Mouse (Mus musculus) midbrain, embryonic 10.5 days (tissue): ENCODE measurements around the gene Olig2. TPM values are rescaled to one million over a fixed set of nuclear protein-coding genes. Genes with fewer than 3 reads are reported as not detected.

Experiments used
- DNase-seq: peaks from one replicate; pipeline ENCODE4 v3.0.0-alpha.2; 2017; ENCODE audit warnings: low spot score
- H3K27ac ChIP-seq: fragments of 300-500 bp; sonication (generic); replicated peaks from 2 replicates; pipeline ENCODE4 v1.5.1; 2016; ENCODE audit warnings: mild to moderate bottlenecking
- H3K27me3 ChIP-seq: fragments of 300-500 bp; sonication (generic); 2 replicates; pipeline ENCODE4 v1.6.1; 2016; ENCODE audit warnings: low read depth, mild to moderate bottlenecking; ENCODE audit not compliant: poor library complexity, severe bottlenecking
- H3K36me3 ChIP-seq: fragments of 300-500 bp; sonication (generic); 2 replicates; pipeline ENCODE4 v1.6.1; 2016; ENCODE audit warnings: mild to moderate bottlenecking, moderate library complexity
- H3K4me1 ChIP-seq: fragments of 300-500 bp; sonication (generic); 2 replicates; pipeline ENCODE4 v1.6.1; 2016
- H3K4me3 ChIP-seq: fragments of 300-500 bp; sonication (generic); 2 replicates; pipeline ENCODE4 v1.5.1; 2016; ENCODE audit warnings: mild to moderate bottlenecking, moderate library complexity
- H3K9me3 ChIP-seq: fragments of 300-500 bp; sonication (generic); replicated peaks from 2 replicates; pipeline ENCODE4 v1.6.1; 2016; ENCODE audit warnings: mild to moderate bottlenecking
- WGBS: fragments of 180-500 bp; shearing (Covaris S2); methylation state at CpG from one replicate; pipeline ENCODE4 v1.1.7; 2016; 5-methylcytosine and 5-hydroxymethylcytosine counted together
- polyA plus RNA-seq: library from polyadenylated mRNA; unstranded; fragments of >200 nt; fragmentation: Nextera tagmentation; extraction: Ambion mirVana; gene quantifications from 2 replicates; pipeline ENCODE4 v1.2.1, GENCODE M21; 2016

The Olig2 gene
- polyA plus RNA-seq, 1 experiment from 2014 or later = 7.6 TPM

GRCm38 (mm10) chr16:91217948-91218347 lies 7.3 kb upstream of the Olig2 start:
- peaks cover 29% of the 10 kb centered on the region for H3K4me1 ChIP-seq
- no peak for DNase-seq
- peaks cover 100% of the 10 kb centered on the region for H3K27me3 ChIP-seq
- H3K36me3 ChIP-seq = no peaks in the 10 kb centered on the region
- no peak overlapping the region for H3K27ac ChIP-seq
- peaks cover 8% of the 10 kb centered on the region for H3K9me3 ChIP-seq
- no peak overlapping the region for H3K4me3 ChIP-seq
- 75% methylated on average over 6 of the region's 6 CpGs for WGBS

DNA sequence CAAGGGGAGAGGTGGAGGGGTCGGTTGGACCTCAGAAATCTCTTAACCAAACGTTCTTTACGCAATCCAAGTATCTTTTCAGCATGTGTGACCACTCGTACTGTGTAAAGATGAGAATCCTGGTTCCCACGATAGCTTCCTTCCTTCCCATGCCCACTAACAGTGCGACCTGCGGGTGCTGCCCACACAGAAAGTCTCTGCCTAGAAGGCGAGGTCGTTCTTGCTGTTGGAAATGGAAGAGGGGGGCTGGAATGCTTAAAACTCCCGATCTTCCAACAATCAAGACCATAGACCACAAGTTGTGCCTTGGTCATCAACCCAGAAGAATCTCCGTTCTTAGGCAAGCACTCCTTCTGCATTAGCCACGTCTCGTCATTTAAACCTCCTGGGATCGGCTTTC lies 6.0 kb upstream of the Olig2 start:
- Histone ChIP-seq H3K9me3 (peaks cover 8% of the 10 kb centered on the region), H3K27me3 (peaks cover 100% of the 10 kb centered on the region), H3K4me3 (no peak overlapping the region), H3K36me3 (no peaks in the 10 kb centered on the region), H3K27ac (no peak overlapping the region), H3K4me1 (peaks cover 42% of the 10 kb centered on the region)
- DNase-seq = no peak
- 14% methylated on average over 14 of the region's 14 CpGs for WGBS

GRCm38 (mm10) chr16:91222171-91222642 lies 3.0 kb upstream of the Olig2 start:
- no peak for DNase-seq
- H3K4me3 ChIP-seq = peak overlapping the region; percentile 48
- no peaks in the 10 kb centered on the region for H3K36me3 ChIP-seq
- H3K4me1 ChIP-seq = peaks cover 68% of the 10 kb centered on the region
- H3K27ac ChIP-seq = peak overlapping the region; percentile 70
- under 1% methylated on average over 25 of the region's 25 CpGs for WGBS
- peaks cover 8% of the 10 kb centered on the region for H3K9me3 ChIP-seq
- H3K27me3 ChIP-seq = peaks cover 100% of the 10 kb centered on the region

GRCm38 (mm10) chr16:91222643-91223271 lies 2.5 kb upstream of the Olig2 start:
- H3K27me3 ChIP-seq = peaks cover 100% of the 10 kb centered on the region
- H3K27ac ChIP-seq = peak overlapping the region; percentile 70
- H3K4me3 ChIP-seq = peak overlapping the region; percentile 48
- H3K36me3 ChIP-seq = no peaks in the 10 kb centered on the region
- under 1% methylated on average over 27 of the region's 27 CpGs for WGBS
- peaks cover 73% of the 10 kb centered on the region for H3K4me1 ChIP-seq
- H3K9me3 ChIP-seq = peaks cover 8% of the 10 kb centered on the region
- peak; percentile 75 for DNase-seq

DNA sequence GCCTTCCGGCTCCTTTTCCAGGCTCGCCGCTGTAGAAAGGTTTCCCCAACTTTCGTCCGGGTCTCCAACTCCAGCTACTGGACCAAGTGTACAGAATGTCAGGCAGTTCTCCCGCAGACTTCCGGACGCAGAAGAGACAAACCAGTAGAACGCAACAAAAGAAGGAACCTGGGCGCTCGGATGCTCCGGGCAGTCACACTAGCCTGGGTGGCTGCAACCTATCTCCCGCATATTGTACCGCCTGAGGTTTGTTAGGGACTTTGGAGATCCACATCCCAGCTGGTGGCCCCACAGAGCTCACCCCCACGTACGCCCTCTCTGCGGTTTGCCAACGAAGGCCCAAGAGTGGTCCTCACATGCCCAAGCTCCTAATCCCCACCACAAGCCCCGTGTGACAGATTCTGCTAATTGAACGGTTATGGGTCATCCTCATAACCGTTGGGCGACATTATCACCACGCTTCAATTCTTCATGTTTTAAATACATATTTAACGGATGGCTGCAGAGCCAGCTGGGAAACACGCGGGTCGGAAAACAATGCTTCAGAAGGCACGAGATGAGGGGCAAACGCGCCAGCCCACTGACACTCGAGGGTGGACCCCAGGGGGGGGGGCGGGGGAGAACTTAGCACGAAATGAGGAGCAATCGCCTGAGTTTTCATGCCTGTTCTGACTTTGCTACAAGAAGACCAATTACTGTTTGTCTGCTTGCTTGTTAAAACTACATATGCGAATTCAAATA lies 1.8 kb upstream of the Olig2 start:
- Histone ChIP-seq H3K4me1 (peaks cover 76% of the 10 kb centered on the region), H3K4me3 (peak overlapping the region; percentile 48), H3K9me3 (peaks cover under 1% of the 10 kb centered on the region; the same call in 1 of the 2 replicates), H3K36me3 (no peaks in the 10 kb centered on the region), H3K27me3 (peaks cover 100% of the 10 kb centered on the region), H3K27ac (peak overlapping the region; percentile 70)
- WGBS = under 1% methylated on average over 35 of the region's 35 CpGs
- no peak for DNase-seq

DNA sequence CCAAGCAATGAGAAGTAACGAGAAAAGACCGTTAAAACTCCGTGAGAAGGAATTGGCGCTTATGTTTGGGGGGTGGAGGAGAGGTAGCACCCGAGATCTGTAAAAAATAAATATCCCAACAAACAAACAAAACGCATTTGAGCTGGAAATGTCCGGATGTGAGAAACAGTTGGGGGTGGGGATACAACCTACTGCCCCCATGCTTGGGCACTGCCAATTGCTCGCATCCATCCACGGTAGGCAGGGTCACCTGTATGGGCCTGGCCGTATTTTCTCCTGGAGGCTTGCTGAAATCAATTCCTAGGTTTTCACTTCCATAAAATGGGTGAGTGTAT lies 1.2 kb upstream of the Olig2 start:
- Histone ChIP-seq H3K4me3 (0 out of 2 replicates have a peak overlapping the region, but pooled peaks have one; percentile 48), H3K27ac (no peak overlapping the region), H3K27me3 (peaks cover 100% of the 10 kb centered on the region), H3K36me3 (no peaks in the 10 kb centered on the region), H3K4me1 (peaks cover 80% of the 10 kb centered on the region), H3K9me3 (no peaks in the 10 kb centered on the region)
- 8% methylated on average over 10 of the region's 10 CpGs for WGBS
- DNase-seq = peak; percentile 29

- Histone ChIP-seq H3K27ac (peak overlapping the region; percentile 76; the same call in 1 of the 2 replicates), H3K36me3 (no peaks in the 10 kb centered on the region), H3K4me3 (peak overlapping the region; percentile 51), H3K27me3 (peaks cover 100% of the 10 kb centered on the region), H3K4me1 (peaks cover 82% of the 10 kb centered on the region), H3K9me3 (no peaks in the 10 kb centered on the region)
- 1% methylated on average over 26 of the region's 26 CpGs for WGBS
- peak; percentile 71 for DNase-seq
Measured at GRCm38 (mm10) chr16:91224481-91225232, 600 bp upstream of the Olig2 start.

- Histone ChIP-seq H3K4me3 (peak overlapping the region; percentile 51), H3K36me3 (no peaks in the 10 kb centered on the region), H3K27ac (peak overlapping the region; percentile 76), H3K4me1 (peaks cover 77% of the 10 kb centered on the region), H3K9me3 (no peaks in the 10 kb centered on the region), H3K27me3 (peaks cover 100% of the 10 kb centered on the region)
- under 1% methylated on average over 60 of the region's 60 CpGs for WGBS
- no peak for DNase-seq
Measured at GRCm38 (mm10) chr16:91226038-91226882, 1.0 kb downstream of the Olig2 start.

DNA sequence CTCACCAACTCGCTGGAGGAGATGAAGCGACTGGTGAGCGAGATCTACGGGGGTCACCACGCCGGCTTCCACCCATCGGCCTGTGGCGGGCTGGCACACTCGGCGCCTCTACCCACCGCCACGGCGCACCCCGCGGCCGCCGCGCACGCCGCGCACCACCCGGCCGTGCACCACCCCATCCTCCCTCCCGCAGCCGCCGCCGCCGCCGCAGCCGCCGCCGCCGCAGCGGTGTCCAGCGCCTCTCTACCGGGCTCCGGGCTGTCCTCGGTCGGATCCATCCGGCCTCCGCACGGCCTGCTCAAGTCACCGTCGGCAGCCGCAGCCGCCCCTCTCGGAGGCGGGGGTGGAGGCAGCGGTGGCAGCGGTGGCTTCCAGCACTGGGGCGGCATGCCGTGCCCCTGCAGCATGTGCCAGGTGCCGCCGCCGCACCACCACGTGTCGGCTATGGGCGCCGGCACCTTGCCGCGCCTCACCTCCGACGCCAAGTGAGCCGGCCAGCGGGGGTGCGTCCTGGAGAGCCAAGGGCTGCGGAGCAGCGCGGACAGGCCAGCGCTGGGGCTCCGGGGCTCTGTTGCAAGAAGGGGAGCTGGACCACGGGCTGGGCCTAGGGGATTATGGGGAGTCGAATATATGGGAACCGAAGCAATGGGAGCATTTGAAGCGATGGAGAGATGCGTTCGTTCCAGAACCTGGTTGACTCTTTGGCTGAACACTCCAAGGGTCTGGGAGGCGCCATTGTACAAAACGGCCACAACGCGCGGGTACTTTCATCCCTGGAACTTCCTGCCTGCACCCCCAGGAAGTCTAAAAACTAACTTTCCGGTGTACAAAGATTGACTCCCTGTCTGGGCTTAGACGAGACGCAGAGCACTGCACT lies 1.9 kb downstream of the Olig2 start:
- DNase-seq = peak; percentile 61
- Histone ChIP-seq H3K36me3 (no peaks in the 10 kb centered on the region), H3K4me3 (peak overlapping the region; percentile 51), H3K4me1 (peaks cover 77% of the 10 kb centered on the region), H3K27ac (peak overlapping the region; percentile 76), H3K27me3 (peaks cover 100% of the 10 kb centered on the region), H3K9me3 (no peaks in the 10 kb centered on the region)
- WGBS = under 1% methylated on average over 74 of the region's 85 CpGs

GRCm38 (mm10) chr16:91227760-91228043 lies 2.4 kb downstream of the Olig2 start:
- DNase-seq = no peak
- H3K4me1 ChIP-seq = peaks cover 77% of the 10 kb centered on the region
- H3K27ac ChIP-seq = peak overlapping the region; percentile 76; the same call in 1 of the 2 replicates
- no peaks in the 10 kb centered on the region for H3K36me3 ChIP-seq
- 0% methylated on average over 6 of the region's 6 CpGs for WGBS
- no peaks in the 10 kb centered on the region for H3K9me3 ChIP-seq
- peak overlapping the region; percentile 51 for H3K4me3 ChIP-seq
- peaks cover 100% of the 10 kb centered on the region for H3K27me3 ChIP-seq

- Histone ChIP-seq H3K4me3 (peak overlapping the region; percentile 51), H3K9me3 (no peaks in the 10 kb centered on the region), H3K4me1 (peaks cover 71% of the 10 kb centered on the region), H3K27ac (0 out of 2 replicates have a peak overlapping the region, but pooled peaks have one; percentile 28), H3K36me3 (no peaks in the 10 kb centered on the region), H3K27me3 (peaks cover 100% of the 10 kb centered on the region)
- peak; percentile 47 for DNase-seq
- WGBS = 1% methylated on average over 30 of the region's 30 CpGs
Measured at GRCm38 (mm10) chr16:91228238-91229071, 3.2 kb downstream of the Olig2 start.
